Mouse (Mus musculus) midbrain, embryonic 16.5 days (tissue): ENCODE results near the gene Igf2bp2. TPM values are rescaled to one million over a fixed set of nuclear protein-coding genes. Genes with fewer than 3 reads are reported as not detected.

Experiments used
- ATAC-seq: fragments of 200-750 bp; cut with Nextera tagmentation; 2 replicates; pipeline ENCODE4 v1.8.0; 2017; ENCODE audit warnings: moderate TSS enrichment
- H3K27ac ChIP-seq: fragments of 300-500 bp; sonication (generic); 2 replicates; pipeline ENCODE4 v1.5.1; 2014; ENCODE audit warnings: mild to moderate bottlenecking, low read length, mixed read lengths
- H3K27me3 ChIP-seq: fragments of 300-500 bp; sonication (generic); 2 replicates; pipeline ENCODE4 v1.6.1; 2014; ENCODE audit warnings: low read depth, low read length, mixed read lengths; ENCODE audit not compliant: control insufficient read depth, insufficient read depth
- H3K36me3 ChIP-seq: fragments of 300-500 bp; sonication (generic); 2 replicates; pipeline ENCODE4 v1.6.1; 2014; ENCODE audit warnings: mild to moderate bottlenecking, low read length, moderate library complexity, mixed read lengths; ENCODE audit not compliant: control insufficient read depth, insufficient read depth
- H3K4me1 ChIP-seq: fragments of 300-500 bp; sonication (generic); 2 replicates; pipeline ENCODE4 v1.6.1; 2014; ENCODE audit warnings: mild to moderate bottlenecking, low read length, mixed read lengths; ENCODE audit not compliant: control insufficient read depth, insufficient read depth
- H3K4me2 ChIP-seq: fragments of 300-500 bp; sonication (generic); 2 replicates; pipeline ENCODE4 v1.6.1; 2014; ENCODE audit warnings: mild to moderate bottlenecking, low read length, mixed read lengths
- H3K4me3 ChIP-seq: fragments of 300-500 bp; sonication (generic); 2 replicates; pipeline ENCODE4 v1.5.1; 2014; ENCODE audit warnings: low read depth, mild to moderate bottlenecking, low read length, moderate library complexity, mixed read lengths
- H3K9ac ChIP-seq: fragments of 300-500 bp; sonication (generic); 2 replicates; pipeline ENCODE4 v1.6.1; 2014; ENCODE audit warnings: low read depth, low read length, mixed read lengths
- H3K9me3 ChIP-seq: fragments of 300-500 bp; sonication (generic); replicated peaks from 2 replicates; pipeline ENCODE4 v1.6.1; 2014; ENCODE audit warnings: mild to moderate bottlenecking, low read length, mixed read lengths; ENCODE audit not compliant: control insufficient read depth, poor library complexity, severe bottlenecking
- WGBS: fragments of 180-500 bp; shearing (Covaris S2); extraction: QIAGEN DNeasy Blood & Tissue Kit; methylation state at CpG from one replicate; pipeline ENCODE4 v1.1.7; 2014; 5-methylcytosine and 5-hydroxymethylcytosine counted together
- polyA plus RNA-seq: library from polyadenylated mRNA; unstranded; fragments of >200 nt; fragmentation: Nextera tagmentation; extraction: Ambion mirVana; gene quantifications from 2 replicates; pipeline ENCODE4 v1.2.1, GENCODE M21; 2015

Gene Igf2bp2
- polyA plus RNA-seq, 1 experiment from 2014 or later = 9.7 TPM

DNA sequence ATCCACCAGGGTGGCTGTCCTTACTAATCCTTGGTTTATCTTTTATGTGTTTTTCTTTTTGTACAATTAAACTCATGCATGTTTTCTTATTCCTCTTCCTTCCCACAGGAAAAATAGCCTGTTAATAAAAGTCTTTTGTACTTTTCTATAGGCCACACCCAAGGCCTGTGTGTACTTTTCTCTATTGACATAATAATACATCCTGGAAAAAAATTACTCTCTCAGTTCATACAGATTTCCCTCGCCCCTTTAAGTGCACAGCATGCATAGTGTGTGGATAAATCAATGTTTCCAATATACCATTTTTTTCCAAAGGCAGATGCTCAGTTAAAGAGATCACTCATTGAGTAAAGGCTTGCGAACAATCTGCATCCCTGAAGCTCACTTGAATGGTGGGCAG is 14.9 kb upstream of the Igf2bp2 start:
- Histone ChIP-seq H3K9me3 (no peaks in the 10 kb centered on the region; the same call in 1 of the 2 replicates), H3K4me3 (no peak overlapping the region), H3K27ac (no peak overlapping the region), H3K4me1 (no peaks in the 10 kb centered on the region), H3K4me2 (no peak overlapping the region), H3K9ac (no peak overlapping the region), H3K36me3 (no peaks in the 10 kb centered on the region), H3K27me3 (no peaks in the 10 kb centered on the region)
- WGBS = 82% methylated on average over 2 of the region's 2 CpGs
- ATAC-seq = no peak

DNA sequence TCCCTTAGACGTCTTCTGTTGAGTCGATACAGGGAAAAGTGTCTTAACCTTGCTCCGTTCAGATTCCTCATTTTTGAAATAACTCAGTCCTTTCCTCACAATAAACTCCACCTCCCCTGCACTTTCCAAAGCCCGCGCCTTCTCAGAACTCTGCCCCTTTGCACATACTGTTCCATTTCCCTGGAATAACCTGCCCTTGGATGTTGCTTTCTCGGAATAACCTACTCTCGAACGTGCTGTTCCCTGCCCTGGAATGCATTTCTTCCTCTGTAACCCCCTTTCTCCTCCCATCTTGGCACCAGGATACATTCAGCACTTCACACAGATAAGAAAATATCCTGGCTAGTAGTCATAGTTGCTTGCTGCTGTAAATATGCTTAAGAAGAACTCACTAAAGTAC is 5.6 kb upstream of the Igf2bp2 start:
- H3K9ac ChIP-seq = no peak overlapping the region
- ATAC-seq = no peak
- H3K36me3 ChIP-seq = no peaks in the 10 kb centered on the region
- no peaks in the 10 kb centered on the region for H3K27me3 ChIP-seq
- no peak overlapping the region for H3K4me2 ChIP-seq
- H3K27ac ChIP-seq = no peak overlapping the region
- H3K9me3 ChIP-seq = no peaks in the 10 kb centered on the region
- H3K4me3 ChIP-seq = no peak overlapping the region
- 97% methylated on average over 8 of the region's 8 CpGs for WGBS
- H3K4me1 ChIP-seq = peaks cover 4% of the 10 kb centered on the region

DNA sequence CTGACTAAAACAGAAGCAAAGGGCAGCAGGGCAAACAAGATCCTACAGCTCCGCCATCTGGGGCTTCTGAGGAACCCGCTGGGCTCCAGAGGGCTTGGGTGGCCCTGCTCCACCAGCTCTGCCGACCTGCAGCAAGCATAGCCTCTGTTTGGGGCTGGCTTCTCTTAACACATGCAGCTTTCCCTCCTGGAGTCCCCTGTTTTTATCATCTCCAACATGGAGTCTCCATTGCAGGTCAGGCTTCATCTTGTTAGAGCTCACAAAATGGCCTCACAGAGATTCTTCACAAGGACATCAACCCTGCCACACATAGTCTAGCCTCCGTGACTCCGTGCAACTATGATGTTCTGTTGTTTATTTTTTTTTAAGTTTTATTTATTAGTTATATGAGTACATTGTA is 2.5 kb upstream of the Igf2bp2 start:
- Histone ChIP-seq H3K4me2 (no peak overlapping the region), H3K9ac (no peak overlapping the region), H3K4me3 (no peak overlapping the region), H3K4me1 (peaks cover 10% of the 10 kb centered on the region), H3K36me3 (no peaks in the 10 kb centered on the region), H3K9me3 (no peaks in the 10 kb centered on the region), H3K27ac (no peak overlapping the region), H3K27me3 (no peaks in the 10 kb centered on the region)
- no peak for ATAC-seq
- WGBS = 89% methylated on average over 5 of the region's 5 CpGs

DNA sequence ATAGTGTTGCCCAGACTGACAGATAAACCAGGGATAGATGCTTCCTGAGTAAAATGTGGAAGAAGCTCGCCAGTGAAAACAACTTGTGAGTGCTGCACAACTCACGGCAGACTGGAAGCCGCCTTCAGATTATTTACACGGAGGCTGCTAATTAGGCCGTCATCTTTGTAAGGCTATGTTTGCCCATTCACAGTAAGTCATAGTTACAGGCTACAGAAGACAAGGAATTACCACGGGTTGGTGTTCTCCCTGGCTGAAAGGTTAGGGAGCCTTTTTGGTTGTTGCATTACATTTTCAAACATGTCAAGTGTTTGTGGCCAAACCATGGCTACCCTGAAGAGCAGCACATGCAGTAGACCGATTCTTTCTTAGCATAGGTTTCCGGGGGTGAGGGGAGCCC is 1.3 kb upstream of the Igf2bp2 start:
- no peak for ATAC-seq
- Histone ChIP-seq H3K9me3 (no peaks in the 10 kb centered on the region), H3K4me1 (peaks cover 14% of the 10 kb centered on the region), H3K27ac (no peak overlapping the region), H3K9ac (no peak overlapping the region), H3K4me3 (no peak overlapping the region), H3K4me2 (no peak overlapping the region), H3K36me3 (no peaks in the 10 kb centered on the region), H3K27me3 (no peaks in the 10 kb centered on the region)
- 60% methylated on average over 8 of the region's 8 CpGs for whole genome bisulfite sequencing

DNA sequence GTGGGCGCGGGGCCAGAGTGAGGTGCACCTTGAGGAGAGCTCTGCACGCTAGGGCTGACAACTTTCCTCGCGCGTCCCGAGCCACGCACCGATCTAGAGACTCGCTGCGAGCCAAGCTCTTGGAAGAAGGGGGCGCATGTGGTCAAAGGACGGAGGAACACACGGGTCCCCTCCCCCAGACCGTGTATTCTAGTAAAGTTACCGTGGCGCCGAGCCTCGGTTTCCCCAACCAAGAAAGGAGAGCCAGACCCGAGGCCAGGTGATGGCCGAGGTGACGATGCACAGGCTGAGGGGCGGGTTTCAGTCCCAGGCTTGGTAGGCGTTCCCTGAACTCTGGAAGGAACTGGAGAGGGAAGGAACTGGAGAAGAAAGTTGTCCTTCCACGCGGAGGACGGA is 355 bp upstream of the Igf2bp2 start:
- Histone ChIP-seq H3K4me3 (peak overlapping the region; percentile 74), H3K36me3 (no peaks in the 10 kb centered on the region), H3K9me3 (no peaks in the 10 kb centered on the region), H3K4me1 (peaks cover 14% of the 10 kb centered on the region), H3K4me2 (peak overlapping the region; percentile 95), H3K27me3 (no peaks in the 10 kb centered on the region), H3K9ac (peak overlapping the region; percentile 79), H3K27ac (peak overlapping the region; percentile 67; the same call in 1 of the 2 replicates)
- peak; percentile 66 for ATAC-seq
- WGBS = under 1% methylated on average over 27 of the region's 27 CpGs

DNA sequence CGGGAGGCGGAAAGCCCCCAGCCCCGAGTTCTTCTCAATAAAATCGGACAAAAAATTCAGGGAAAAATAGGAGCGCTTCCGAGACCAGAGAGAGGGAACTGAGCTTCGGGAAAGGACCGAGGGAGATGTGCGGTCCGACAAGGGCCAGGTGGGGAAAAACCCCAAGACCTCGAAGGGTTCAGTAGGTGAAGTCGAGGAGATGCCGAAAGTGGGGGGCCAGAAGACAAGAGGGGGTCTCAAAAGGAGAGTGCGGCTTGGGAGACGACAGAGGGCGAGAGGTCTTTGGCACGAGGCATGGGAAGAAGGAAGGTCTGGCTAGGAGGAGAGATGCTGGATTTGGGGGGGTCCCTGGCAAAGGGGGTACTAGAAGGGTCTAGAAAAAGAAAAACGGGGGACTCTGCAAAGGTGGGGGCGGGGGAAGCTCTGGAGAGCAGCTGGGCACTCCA is 1.0 kb downstream of the Igf2bp2 start:
- Histone ChIP-seq H3K9me3 (no peaks in the 10 kb centered on the region), H3K36me3 (no peaks in the 10 kb centered on the region), H3K4me1 (peaks cover 14% of the 10 kb centered on the region), H3K4me2 (peak overlapping the region; percentile 95), H3K9ac (peak overlapping the region; percentile 79), H3K27me3 (no peaks in the 10 kb centered on the region), H3K4me3 (peak overlapping the region; percentile 74), H3K27ac (peak overlapping the region; percentile 67)
- 0% methylated on average over 19 of the region's 19 CpGs for WGBS
- peak; percentile 47 for ATAC-seq

DNA sequence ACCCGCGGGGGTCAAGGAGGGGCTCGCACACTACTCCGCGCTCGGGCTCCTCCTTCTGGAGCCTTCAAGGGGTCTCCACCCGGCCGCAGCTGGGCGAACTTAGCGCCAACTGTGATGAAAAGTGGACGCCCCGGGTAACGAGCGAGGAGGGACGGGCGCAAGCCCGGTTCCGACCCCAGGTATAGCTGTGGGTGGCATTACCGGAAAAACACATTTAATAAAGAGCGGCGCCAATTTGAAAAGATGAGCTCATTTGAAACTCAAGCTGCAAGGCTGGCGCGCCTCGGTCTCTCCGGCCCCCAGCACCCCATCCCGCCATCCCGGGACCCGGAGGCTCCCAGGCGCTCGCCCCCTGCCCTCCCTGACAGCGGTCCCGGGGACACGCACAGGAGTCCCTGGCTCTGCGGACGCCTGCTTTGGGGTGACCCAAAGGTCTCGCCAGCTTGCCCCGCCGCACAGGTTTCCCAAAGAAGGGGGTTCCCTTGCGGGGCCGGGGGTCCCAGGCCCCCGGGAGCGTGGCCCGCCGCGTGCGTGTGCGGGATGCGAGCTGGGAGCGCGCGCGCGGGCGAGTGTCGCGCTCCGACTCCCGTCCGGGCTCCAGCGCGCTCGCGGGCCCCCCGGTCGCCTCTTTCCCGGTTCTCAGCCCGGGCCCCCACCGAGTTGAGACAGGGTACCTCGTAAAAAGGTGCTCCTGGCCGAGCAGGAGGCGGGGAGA is 1.6 kb downstream of the Igf2bp2 start:
- ATAC-seq = peak; percentile 43; the same call in 1 of the 2 replicates
- H3K27me3 ChIP-seq = no peaks in the 10 kb centered on the region
- no peaks in the 10 kb centered on the region for H3K36me3 ChIP-seq
- H3K9me3 ChIP-seq = no peaks in the 10 kb centered on the region
- under 1% methylated on average over 71 of the region's 71 CpGs for WGBS
- H3K27ac ChIP-seq = peak overlapping the region; percentile 59; the same call in 1 of the 2 replicates
- peak overlapping the region; percentile 95 for H3K4me2 ChIP-seq
- peaks cover 14% of the 10 kb centered on the region for H3K4me1 ChIP-seq
- H3K9ac ChIP-seq = peak overlapping the region; percentile 79
- peak overlapping the region; percentile 74 for H3K4me3 ChIP-seq

DNA sequence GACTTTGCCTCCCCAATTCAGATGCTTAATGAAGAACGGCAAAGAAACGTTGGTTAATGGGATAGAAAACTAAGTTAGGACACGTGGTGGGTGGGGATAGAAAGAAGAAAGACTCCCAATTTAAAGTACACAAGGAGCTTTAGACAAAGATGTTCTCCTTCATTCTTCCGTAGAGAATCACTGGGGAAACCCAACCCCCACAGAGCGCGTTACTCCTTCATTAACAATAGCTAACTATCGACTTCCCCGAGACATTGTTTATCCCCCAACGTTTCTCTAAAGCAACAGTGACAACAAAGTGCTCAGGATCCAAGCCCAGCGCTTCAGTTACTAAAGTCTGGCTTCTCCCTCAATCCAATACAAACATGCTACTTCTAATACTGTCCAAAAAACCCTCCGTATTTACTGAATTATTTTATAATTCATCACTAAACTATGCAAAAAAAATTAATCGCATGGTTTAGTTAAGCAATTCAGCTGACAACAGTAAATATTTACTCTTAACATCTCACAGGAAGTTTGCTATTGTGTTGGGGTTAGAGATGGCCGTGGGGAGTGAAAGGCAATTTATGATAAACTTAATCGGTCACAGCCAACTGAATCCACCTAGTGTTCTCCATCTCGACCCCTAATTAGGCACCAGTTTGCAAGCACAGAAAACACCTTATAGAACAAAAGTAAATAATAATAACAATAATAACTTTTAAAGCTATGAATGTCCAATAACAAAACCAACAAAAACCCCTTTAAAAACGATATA is 2.5 kb downstream of the Igf2bp2 start:
- Histone ChIP-seq H3K4me3 (peak overlapping the region; percentile 74), H3K4me2 (peak overlapping the region; percentile 95), H3K36me3 (no peaks in the 10 kb centered on the region), H3K9me3 (no peaks in the 10 kb centered on the region), H3K4me1 (peaks cover 14% of the 10 kb centered on the region), H3K27ac (no peak overlapping the region), H3K27me3 (no peaks in the 10 kb centered on the region), H3K9ac (no peak overlapping the region)
- ATAC-seq = no peak
- WGBS = 1% methylated on average over 16 of the region's 16 CpGs

DNA sequence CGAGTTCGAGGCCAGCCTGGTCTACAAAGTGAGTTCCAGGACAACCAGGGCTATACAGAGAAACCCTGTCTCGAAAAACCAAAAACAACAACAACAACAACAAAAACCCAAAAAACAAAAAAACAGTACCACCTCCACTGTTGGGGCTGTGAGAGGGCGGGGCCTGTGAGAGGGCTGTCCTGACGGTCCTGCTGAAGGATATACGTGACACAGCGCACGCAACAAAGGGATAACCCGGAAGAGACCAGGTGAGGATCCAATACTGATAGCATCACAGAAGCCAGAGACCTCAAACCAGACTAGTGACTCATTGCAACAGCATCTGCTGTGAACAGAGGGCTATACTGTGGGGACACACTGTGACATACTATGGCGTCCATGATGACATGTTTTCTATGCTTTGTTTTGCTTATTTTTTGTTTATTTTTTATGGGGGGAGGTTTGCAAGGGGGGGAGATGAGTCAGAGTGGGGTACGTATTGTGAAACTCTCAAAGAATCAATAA is 10.1 kb downstream of the Igf2bp2 start:
- no peaks in the 10 kb centered on the region for H3K36me3 ChIP-seq
- WGBS = 93% methylated on average over 11 of the region's 11 CpGs
- ATAC-seq = peak; percentile 60; the same call in 1 of the 2 replicates

More for the DNA sequence above, 10.1 kb downstream of the Igf2bp2 start:
- Histone ChIP-seq H3K27ac (no peak overlapping the region), H3K9ac (no peak overlapping the region), H3K4me3 (no peak overlapping the region), H3K4me2 (no peak overlapping the region), H3K4me1 (peaks cover 7% of the 10 kb centered on the region; the same call in 1 of the 2 replicates), H3K27me3 (no peaks in the 10 kb centered on the region), H3K9me3 (no peaks in the 10 kb centered on the region)
